In the genomic region with DNA sequence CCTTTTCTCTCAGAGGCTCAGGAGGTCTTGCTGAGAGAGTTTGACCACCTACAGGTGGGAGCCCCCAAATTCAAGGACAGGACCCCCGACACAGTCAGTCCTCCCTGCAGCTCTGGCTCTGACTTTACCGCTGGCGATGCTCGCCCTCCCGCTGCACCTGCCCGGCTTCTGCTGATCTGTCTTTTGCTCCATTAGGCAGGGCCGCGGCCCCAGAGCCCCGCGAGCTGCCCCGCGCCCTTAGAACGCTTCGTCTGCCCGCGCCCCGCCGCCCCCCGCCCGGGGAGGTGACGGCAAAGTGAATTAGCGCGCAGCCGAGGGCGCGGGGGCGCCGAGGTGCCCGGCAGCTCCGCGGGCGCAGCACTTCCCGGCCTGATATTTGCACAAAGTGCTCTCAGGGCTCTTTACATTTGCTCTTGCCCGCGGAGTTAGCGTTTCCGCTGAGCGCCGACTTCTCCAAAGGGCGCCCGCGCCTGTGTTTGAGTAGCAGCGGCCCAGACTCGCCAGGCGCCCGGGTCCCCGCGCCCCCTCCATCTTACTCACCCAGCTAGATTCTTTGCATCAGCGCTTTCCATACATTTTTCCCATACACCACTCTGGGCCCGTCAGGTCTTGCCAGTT, we compare ENCODE assay signal across 10 mouse cellular contexts.
A peak's percentile ranks its signal among the peaks of the same experiment; 100 is the strongest.
DNase-seq lines count a peak whose midpoint lies in the region; ATAC-seq lines count a peak whose summit lies in the region.
"Had no signal": no experiment of that assay in that cellular context is flagged by ENCODE, and none has a peak within 500 bp of the region (broad histone marks: within the 10 kb centered on the region; RNA-seq: fewer than 3 reads in every experiment).

No protein-coding gene starts in this region.

- H3K4me3 ChIP-seq in lung, embryonic 15.5 days, result peak overlapping the region; percentile 38
- peak overlapping the region; percentile 64 for H3K4me3 ChIP-seq in forebrain, embryonic 10.5 days
- peak overlapping the region; percentile 47 for H3K4me3 ChIP-seq in limb, embryonic 12.5 days (replicated peaks)
- peak overlapping the region; percentile 39 for H3K4me3 ChIP-seq in neural tube, embryonic 15.5 days (replicated peaks)

- H3K36me3 ChIP-seq in lung, embryonic 15.5 days, result no peaks in the 10 kb centered on the region
- H3K36me3 ChIP-seq in forebrain, embryonic 10.5 days (replicated peaks), result no peaks in the 10 kb centered on the region
- no peaks in the 10 kb centered on the region for H3K36me3 ChIP-seq in limb, embryonic 12.5 days
- H3K36me3 ChIP-seq in neural tube, embryonic 15.5 days, result no peaks in the 10 kb centered on the region

- DNase-seq in lung, postnatal 14 days, result no peak
- peak; percentile 43 for DNase-seq in forebrain, embryonic 10.5 days (ENCODE audit: extremely low spot score, low spot score)
- no peak for DNase-seq in adrenal gland, adult 8-10 months
- DNase-seq in B cell, adult 2 months, result no peak
- DNase-seq in yolk sac, embryonic 10.5 days (ENCODE audit: low spot score), result no peak
- DNase-seq: adrenal gland, postnatal 14 days; kidney, adult 9 months had no signal

- H3K9ac ChIP-seq in lung, embryonic 15.5 days, result peak overlapping the region; percentile 31; the same call in 1 of the 2 replicates
- peak overlapping the region; percentile 57; the same call in 1 of the 2 replicates for H3K9ac ChIP-seq in limb, embryonic 12.5 days (replicated peaks)
- 0 out of 2 replicates have a peak overlapping the region, but pooled peaks have one; percentile 31 for H3K9ac ChIP-seq in neural tube, embryonic 15.5 days (replicated peaks)

- under 1% methylated on average over 50 of the region's 50 CpGs for WGBS in lung, embryonic 15.5 days
- 1% methylated on average over 50 of the region's 50 CpGs for WGBS in forebrain, embryonic 10.5 days
- under 1% methylated on average over 50 of the region's 50 CpGs for WGBS in limb, embryonic 12.5 days
- WGBS in neural tube, embryonic 15.5 days, result under 1% methylated on average over 47 of the region's 50 CpGs

- H3K27ac ChIP-seq in lung, embryonic 15.5 days, result peak overlapping the region; percentile 43
- peak overlapping the region; percentile 82 for H3K27ac ChIP-seq in forebrain, embryonic 10.5 days
- H3K27ac ChIP-seq in limb, embryonic 12.5 days, result no peak overlapping the region
- no peak overlapping the region for H3K27ac ChIP-seq in neural tube, embryonic 15.5 days (replicated peaks)

- peaks cover 14% of the 10 kb centered on the region; the same call in 1 of the 2 replicates for H3K4me1 ChIP-seq in lung, embryonic 15.5 days
- peaks cover 13% of the 10 kb centered on the region for H3K4me1 ChIP-seq in forebrain, embryonic 10.5 days
- peaks cover 12% of the 10 kb centered on the region for H3K4me1 ChIP-seq in limb, embryonic 12.5 days (replicated peaks)
- H3K4me1 ChIP-seq in neural tube, embryonic 15.5 days, result peaks cover 9% of the 10 kb centered on the region

- peak; percentile 56 for ATAC-seq in lung, embryonic 15.5 days (ENCODE audit: borderline replicate concordance, extremely low read depth, low FRiP score, low TSS enrichment)
- no peak for ATAC-seq in limb, embryonic 12.5 days (ENCODE audit: insufficient number of reproducible peaks, insufficient read depth, low FRiP score, low TSS enrichment, low read depth)
- no peak for ATAC-seq in neural tube, embryonic 15.5 days (ENCODE audit: low FRiP score)

- H3K27me3 ChIP-seq in lung, embryonic 15.5 days, result peaks cover 39% of the 10 kb centered on the region
- peaks cover 74% of the 10 kb centered on the region for H3K27me3 ChIP-seq in forebrain, embryonic 10.5 days (ENCODE audit: poor library complexity, severe bottlenecking)
- H3K27me3 ChIP-seq in limb, embryonic 12.5 days, result peaks cover 74% of the 10 kb centered on the region
- peaks cover 65% of the 10 kb centered on the region for H3K27me3 ChIP-seq in neural tube, embryonic 15.5 days (replicated peaks)

- peak overlapping the region; percentile 86 for H3K4me2 ChIP-seq in lung, embryonic 15.5 days
- H3K4me2 ChIP-seq in limb, embryonic 12.5 days, result peak overlapping the region; percentile 93
- H3K4me2 ChIP-seq in neural tube, embryonic 15.5 days, result peak overlapping the region; percentile 83

- H3K9me3 ChIP-seq in lung, embryonic 15.5 days, result no peaks in the 10 kb centered on the region
- H3K9me3 ChIP-seq in forebrain, embryonic 10.5 days, result no peaks in the 10 kb centered on the region
- H3K9me3 ChIP-seq in limb, embryonic 12.5 days, result no peaks in the 10 kb centered on the region
- no peaks in the 10 kb centered on the region for H3K9me3 ChIP-seq in neural tube, embryonic 15.5 days (replicated peaks)

Comparison
In these comparisons a context has a peak if more than half of its experiments do, and no peak if none do; other contexts are left out.
1. H3K27ac ChIP-seq: peak in lung, embryonic 15.5 days (single experiment) and forebrain, embryonic 10.5 days (single experiment); none in limb, embryonic 12.5 days (single experiment) and neural tube, embryonic 15.5 days (single experiment).
2. Peak in every context shown above with its lines, with median percentiles within 50 percentile points of each other: H3K4me2 ChIP-seq, H3K4me3 ChIP-seq and H3K9ac ChIP-seq.